Mouse (Mus musculus): Measurements from ENCODE around the gene Gm5105.

Gene Gm5105

GRCm38 (mm10) chr3:138066348-138066856 is 786 bp downstream of the Gm5105 start:
- DNase-seq: no peak

- DNase-seq: no peak
Observed at GRCm38 (mm10) chr3:138065930-138066329, 1.3 kb downstream of the Gm5105 start.

- no peak for DNase-seq
Observed at GRCm38 (mm10) chr3:138064732-138065645, 2.2 kb downstream of the Gm5105 start, which contains the start of gene 1110002E22Rik. Gene 1110002E22Rik, plus strand, starts transcription at chr3:138065052.

DNA sequence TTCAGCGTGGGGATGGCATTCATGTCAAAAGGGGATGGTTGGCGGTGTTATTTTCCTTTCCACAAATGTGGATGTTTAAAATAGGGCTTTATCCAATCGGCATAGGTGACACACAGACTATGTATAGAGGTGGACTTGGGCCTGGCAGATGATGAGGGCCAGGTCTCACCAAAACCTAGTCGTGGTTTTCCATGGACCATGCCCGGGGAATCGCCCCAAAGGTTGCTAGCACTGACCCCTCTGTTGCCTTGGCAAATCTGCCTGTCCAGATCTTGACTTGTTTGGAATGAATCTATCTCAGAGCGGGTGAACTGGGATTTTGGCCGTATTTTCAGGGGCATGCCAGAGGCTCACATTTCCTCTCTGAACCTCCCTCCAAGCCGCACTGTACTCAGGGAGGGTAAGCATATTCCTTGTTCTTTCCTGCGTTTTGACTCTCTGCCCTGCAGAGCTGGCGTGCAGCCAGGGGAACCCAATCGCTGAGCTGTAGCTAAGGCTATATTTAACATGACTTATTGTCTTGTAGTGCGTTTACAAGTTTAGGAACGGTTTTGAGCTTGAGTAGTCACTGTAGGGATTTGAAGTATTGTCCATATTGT is 3.4 kb downstream of the Gm5105 start:
- DNase-seq: no peak

- no peak for DNase-seq
Observed at GRCm38 (mm10) chr3:138062673-138063072, 4.5 kb downstream of the Gm5105 start.

DNA sequence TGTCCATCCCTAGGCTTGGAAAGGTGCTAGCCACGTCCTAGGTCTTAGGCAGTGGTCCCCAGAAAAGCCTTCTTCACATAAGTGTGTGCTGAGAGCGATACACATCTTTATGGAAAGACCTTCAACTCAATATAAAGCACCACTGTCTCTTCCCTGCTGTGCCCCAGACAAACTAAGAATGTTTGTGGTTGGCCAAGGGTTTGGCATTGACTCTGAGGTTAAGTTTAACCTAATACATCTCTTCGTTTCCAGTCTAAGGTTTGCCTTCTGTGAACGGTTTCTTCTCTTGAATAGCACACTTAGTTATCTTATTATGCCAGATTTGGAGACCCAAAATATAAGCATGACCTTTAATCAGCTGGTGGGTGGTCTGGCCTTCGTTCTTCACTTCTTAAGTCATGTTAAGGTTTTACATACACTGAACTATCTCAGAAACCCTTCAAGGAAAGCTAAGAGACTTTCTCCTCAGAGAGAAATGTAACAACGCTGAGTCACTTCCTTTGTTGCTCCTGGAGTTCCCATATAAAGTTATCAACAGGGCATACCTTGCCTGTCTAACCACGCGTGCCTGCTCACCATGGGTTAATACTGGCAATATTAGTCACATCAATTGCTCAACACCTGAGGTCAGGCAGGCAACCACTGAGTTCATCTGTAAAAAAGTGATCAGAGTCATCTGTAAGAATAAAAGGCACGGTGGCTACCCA is 5.8 kb downstream of the Gm5105 start:
- no peak for DNase-seq

DNA sequence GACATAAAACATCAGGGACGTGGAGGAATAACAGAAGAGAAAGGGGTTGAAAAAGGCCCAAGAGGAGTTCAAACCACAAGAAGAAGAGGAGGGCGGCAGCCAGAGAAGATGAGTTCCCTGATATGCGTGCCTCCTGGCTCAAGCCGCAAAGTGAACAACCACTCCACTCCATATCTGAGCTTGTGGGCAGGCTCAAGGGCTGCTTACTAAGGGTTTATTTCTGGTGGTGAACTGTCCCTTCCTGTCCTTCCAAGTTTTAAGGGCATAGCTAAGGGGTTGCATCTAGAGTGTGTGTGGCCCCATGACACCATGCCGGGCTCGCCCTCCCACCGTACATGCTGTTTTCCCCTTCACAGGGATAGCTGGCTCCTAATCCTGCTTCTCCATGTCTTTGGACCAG is 6.8 kb downstream of the Gm5105 start:
- no peak for DNase-seq

GRCm38 (mm10) chr3:138058226-138058625 is 9.0 kb downstream of the Gm5105 start:
- DNase-seq: no peak

GRCm38 (mm10) chr3:138056976-138057375 is 10.2 kb downstream of the Gm5105 start:
- no peak for DNase-seq

DNA sequence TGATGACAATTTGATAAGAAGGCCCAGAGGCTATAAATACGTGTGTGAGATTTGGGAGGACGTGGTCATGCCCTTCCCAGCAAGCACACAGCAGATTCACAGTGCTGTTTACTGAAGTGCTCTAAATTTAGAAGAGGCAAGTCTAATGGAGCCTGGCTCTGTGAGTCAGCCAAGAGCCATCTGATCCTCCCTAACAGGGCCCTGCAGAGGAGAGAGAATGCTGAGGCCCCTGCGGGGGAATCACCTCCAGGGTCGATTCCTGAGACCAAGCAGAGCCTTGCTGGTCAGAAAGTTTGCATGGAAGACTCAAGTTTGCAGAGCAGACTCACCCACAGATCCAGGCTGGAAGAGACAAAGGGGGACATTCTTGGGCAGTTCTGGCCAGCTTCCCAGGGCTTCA is 13.2 kb downstream of the Gm5105 start:
- no peak for DNase-seq

DNA sequence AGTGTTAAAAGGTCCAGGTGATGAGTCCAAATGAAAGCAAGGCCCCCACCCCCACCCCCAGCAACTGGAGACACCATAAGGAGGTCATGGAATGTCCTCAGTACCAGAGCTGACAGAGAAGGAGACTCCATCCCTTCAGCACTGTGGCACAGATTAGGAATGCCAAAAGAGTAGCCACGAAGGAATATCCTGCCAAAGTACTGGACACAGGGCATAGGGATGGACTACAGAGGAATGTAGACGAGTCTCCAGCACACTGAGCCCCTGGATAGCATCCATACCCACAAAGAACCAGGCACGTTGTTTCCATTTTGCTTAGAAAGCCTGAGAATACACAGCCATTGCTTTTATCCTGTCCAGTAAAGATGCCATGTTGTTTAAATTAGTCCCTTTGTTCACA is 15.8 kb downstream of the Gm5105 start:
- DNase-seq: no peak

DNA sequence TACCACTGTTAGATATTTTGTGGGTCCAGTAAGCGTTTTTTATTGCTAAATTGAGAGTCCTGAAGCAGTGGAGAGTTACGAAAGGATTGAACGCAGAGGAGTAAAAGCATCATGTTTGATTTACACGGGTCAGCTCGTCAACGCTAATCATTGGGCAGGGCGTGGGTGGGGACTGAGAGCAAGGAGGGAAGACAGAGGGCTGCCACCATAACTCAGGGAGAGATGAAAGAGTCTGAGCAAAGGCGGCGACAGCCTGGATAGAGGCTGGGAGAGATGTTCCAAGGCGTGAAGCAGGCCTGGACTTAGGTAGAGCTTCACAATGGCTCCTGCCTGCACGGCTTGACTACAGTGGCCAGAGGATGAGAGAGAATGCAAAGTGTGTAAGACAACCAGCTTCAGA is 16.4 kb downstream of the Gm5105 start:
- no peak for DNase-seq

- no peak for DNase-seq
Observed at GRCm38 (mm10) chr3:138049555-138049954, 17.6 kb downstream of the Gm5105 start.

GRCm38 (mm10) chr3:138043316-138043715 is 23.9 kb downstream of the Gm5105 start:
- no peak for DNase-seq

GRCm38 (mm10) chr3:138041591-138042301 is 25.4 kb downstream of the Gm5105 start:
- no peak for DNase-seq

GRCm38 (mm10) chr3:138040938-138041337 is 26.2 kb downstream of the Gm5105 start:
- DNase-seq: no peak

DNA sequence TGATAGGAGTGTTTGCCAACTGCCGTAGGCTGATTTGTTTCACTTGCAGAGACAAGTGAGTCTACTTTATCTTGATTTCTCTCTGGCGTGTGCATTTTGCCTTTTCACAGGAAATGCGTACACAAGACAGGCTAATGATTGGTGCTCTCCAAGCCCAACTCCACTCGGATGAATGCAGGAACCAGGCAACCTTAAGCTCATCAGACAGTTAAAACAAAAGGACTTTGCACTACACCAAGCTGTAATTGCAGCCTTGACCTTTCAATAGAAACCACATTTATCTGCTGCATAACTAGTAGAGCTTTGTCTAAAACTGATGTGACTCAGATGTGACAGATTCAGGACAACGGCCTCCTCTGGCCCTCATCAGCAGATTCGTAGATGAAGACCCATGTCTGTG is 33.2 kb downstream of the Gm5105 start:
- no peak for DNase-seq

- no peak for DNase-seq
Observed at GRCm38 (mm10) chr3:138030563-138030962, 36.6 kb downstream of the Gm5105 start.

GRCm38 (mm10) chr3:138029351-138029750 is 37.8 kb downstream of the Gm5105 start:
- DNase-seq: peak; percentile 20

DNA sequence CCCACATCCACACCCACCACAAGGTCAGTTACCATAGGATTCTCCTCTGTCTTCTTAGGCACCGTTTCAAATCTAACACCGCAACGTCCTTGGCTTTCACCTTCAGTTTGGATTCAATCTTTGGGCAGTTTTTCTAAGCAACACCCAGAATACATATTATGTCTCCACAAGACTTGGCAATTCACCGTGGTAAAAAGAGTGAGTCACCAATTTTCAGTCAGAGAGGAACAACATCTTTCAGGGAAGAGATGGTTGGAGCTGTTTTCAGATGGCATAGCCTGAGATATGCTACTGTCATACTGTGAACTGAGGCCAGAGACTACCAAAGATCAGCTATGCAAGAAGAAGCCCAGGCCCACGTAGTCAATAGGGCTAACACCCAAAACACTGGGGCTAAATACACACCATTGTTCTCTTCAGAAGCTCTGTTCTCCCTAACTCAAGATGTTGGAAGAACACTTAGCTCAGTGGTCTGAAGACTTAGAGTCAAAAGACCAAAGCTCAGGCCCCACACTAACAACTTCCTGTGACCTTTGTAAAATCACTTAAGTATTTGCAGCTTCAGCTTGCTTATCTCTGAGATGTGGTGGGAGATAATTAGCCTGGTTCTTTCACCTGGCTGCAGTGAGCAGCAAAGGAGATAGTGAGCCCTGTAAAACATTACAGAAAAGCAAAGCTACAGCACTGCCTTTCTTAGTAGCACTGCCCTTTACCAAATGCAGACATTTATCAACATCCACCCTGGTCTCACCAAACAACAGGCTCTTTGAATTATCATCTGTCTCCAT is 39.4 kb downstream of the Gm5105 start:
- no peak for DNase-seq

GRCm38 (mm10) chr3:138026286-138026685 is 40.9 kb downstream of the Gm5105 start:
- no peak for DNase-seq

GRCm38 (mm10) chr3:138022651-138023050 is 44.5 kb downstream of the Gm5105 start:
- no peak for DNase-seq

All from kidney, adult 11 months (tissue).